Mouse (Mus musculus): Measurements from ENCODE around the gene Arhgef2.

Arhgef2 gene

DNA sequence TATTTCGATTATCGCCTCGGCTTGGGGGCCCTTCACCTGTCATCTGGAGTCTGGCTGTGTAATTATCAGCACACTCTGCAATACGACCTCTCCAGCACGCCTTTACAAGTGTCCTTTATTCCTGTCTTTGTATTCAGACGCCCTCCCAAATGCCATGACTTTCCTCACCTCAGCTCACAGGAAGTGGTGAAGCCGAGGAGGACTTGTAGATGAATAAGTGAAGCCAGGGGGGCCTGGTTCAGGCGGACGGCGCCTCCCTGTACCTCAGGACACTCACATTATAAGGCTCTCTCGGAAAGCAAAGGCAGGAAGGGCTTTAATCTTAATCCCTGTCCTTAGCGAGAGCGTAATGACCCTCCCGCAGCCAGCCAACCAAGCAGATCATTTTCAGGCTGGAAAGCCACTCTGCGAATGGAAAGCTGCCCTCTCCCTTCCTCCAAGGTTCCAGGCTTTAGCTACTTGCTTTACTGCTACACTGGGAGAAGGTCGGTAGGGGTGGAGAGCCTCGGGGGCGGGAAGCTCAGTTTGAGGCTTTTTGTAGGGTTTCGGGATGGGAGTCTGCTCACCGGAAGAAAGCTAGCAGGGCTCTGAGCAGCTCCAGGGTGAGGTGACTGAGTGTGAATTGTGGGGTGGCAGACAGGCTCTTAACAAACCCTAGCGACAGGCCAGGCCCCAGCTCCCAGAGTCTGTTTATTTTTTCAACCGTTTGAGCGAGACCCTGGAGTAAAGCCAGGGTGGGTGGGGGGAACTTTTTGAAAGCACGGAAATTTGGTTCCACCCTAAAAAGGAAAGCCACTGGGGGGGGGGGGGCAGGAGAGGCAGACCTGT lies 16.6 kb downstream of the Arhgef2 start:
- DNase-seq, result peak; percentile 64 to 74

DNA sequence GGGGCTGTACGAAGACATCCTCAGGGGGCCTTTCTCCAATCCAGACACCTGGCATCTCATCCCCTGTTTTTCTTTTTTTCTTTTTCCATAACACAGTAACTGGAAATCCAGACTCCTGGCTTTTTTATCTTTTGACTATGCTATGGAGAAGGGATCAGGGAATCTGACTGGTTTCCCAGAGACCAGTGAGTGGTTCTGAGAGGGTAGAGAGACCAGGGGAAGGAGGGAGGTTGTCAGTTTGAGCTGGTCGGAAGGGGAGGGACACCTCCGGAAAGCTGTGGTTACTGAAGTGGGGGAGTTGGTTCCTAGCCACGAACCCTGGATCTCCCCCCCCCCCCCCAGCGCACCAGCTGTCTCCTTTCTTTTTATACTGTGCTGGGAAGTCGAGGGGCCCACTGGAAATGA lies 17.2 kb downstream of the Arhgef2 start:
- peak in 1 of 2 experiments; percentile 70 for DNase-seq

DNA sequence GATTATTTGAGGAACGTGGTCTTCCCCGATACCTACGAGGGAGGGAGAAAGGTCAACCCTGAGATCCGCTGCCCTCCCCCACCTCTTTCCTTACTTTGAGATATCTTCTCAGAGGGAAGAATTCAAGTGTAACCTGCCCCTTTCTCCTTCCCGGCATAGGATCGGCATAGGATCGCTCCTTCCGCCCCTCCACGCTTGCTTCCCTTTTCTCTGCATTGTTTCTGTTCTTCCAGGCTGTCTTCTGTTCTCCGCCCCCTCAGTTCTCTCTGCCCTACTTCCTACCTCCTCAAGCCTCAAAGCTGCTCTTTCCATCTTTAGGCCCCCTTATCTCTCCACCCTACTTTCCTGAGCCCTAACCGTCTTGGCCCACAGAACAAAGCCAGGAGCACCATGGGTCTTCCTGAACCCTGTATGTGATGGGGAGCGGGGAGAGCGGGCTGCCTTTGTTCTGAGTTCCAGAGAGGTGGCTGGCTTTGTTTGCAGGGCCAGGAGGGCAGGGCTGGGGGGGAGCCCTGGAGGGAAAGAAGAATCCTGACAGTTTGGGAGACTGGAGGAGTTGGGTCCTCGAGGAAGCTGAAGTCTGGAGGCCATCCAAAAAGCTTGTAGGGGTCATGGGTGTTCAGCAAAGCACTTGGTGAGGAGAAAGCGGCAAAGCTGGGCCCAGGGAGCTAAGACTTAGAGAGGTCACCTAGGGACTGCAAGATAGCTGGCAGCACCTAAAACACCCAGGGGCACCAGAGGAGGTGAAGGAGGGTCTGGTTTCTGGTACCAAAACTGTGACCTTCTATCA lies 17.8 kb downstream of the Arhgef2 start:
- peak; percentile 53 to 65 for DNase-seq

DNA sequence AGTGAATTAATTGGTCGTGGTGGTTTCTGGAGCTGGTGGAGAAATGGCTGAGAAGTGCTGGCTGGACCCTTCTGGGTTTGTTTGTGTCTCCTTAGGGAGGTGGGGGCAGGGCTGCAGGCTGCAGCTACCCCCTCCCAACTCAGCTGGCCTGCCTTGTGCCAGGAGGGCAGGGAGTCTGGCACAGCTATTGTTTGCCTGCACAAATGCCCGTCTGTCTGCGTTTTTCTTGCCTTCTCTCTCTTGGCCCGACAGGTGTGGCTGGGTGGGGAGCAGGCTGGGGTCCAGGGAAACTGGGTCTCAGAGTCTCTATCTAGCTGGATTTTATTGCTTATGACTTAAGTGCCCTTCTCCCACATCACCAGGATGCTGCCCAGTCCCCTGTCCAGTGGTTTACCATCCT lies 18.6 kb downstream of the Arhgef2 start:
- peak in 1 of 2 experiments; percentile 27 for DNase-seq

DNA sequence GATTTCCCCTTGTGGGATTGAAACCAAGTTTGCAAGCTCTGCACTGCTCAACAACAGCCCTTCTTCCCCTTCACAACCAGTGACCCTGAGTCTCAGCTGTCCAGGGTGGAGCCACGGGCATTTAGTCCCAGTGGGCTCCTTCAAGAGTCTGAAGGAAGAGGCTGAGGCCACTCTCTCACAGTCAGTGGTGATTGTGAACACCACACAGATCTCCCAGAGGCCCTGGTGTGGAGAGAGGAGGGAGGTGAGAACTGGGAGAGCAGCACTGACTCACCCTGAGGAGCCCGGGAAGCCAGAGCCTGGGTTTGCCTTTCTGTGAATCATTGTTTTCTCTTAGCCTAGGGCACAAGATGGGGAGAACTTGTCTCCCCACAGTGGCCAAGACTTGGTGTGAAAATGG lies 19.2 kb downstream of the Arhgef2 start:
- DNase-seq, result peak in 1 of 2 experiments; percentile 36

DNA sequence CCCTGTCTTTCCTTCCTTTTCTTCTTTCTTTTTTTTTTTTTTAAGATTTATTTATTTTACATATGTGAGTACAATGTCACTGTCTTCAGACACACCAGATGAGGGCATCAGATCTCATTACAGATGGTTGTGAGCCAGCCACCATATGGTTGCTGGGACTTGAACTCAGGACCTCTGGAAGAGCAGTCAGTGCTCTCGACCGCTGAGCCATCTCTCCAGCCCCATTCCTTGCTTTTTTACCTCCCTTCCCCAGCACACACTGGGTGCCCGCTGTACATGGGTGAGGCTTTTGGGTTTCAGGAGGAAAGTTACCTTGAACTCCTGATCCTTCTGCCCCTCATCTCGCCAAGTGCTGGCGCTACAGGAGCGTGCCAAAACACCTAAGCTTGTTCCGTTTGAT lies 19.8 kb downstream of the Arhgef2 start:
- DNase-seq, result peak in 1 of 2 experiments; percentile 1

DNA sequence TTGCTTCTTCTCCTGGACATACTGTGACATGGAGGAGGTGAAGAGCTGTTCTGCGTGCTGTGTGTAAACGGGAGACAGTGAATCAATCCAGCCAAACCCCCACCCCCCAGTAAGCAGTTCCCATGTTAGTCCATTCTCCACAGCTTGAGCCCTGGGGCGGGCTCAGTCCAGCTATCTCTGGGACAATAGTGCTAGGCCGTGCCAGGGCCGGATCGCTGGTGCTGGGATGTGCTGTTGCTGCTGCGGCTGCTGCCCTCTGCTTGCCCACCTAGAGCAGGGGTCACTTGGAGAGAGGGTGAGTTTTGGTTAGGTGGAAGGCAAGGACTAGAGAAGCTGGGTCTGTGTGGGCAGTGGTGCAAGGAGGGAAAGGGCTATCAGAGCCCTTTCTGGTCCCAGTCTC lies 20.6 kb downstream of the Arhgef2 start:
- DNase-seq, result no peak

DNA sequence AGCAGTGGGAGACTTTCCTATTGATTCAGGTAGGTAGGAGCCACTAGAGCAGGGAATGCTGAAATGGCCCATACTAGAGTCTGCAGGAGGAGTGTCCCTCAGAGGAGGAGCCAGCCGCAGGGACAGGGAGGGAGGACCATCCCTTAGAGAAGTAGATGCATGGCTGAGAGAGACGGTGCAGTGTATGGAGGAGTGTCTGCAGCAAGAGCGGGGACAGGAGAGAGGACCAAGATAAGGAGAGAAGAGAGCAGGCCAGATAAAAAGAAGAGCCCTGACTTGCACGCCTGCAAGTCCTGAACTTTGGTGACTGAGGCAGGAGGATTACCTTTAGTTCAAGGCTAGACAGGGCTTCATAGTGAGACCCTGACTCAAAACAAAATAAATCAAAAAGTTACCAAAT lies 21.3 kb downstream of the Arhgef2 start:
- no peak for DNase-seq

DNA sequence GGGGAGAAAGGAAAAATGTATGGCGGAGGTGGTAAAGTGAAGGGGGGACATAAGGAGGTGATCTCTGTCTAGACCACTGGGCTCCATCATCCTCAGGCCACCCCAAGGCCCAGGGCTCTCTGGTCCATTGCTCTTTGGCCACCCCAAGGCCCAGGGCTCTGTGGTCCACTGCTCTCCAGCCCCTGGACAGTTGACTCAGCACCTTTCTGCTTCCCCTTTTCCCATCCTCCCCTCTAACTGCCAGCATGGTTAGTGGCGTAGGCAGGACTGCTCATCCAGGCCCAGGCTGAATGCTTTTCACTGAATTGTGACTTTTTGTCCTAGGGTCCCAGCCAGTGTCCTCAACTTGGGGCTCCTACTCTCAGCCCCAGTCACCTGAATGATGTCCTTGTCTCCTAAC lies 21.8 kb downstream of the Arhgef2 start:
- peak in 1 of 2 experiments; percentile 62 for DNase-seq

DNA sequence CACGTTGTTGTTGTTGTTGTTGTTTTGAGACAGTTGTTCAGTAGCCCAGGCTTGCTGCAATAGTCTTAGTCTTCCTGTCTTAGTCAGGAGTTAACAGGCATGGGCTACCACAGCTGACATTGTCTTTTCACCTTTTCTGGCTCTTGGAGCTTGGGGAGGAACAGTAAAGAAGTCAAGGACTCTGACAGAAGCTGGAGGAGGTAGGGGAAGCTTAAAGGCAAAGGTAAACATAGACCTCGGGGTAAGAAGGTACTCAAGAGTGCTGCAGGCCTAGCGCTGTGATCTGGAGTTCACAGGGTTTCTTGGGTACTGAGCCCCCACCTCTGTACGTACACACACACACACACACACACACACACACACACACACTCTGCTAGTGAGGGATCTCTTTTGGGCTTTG lies 23.0 kb downstream of the Arhgef2 start:
- DNase-seq, result no peak

DNA sequence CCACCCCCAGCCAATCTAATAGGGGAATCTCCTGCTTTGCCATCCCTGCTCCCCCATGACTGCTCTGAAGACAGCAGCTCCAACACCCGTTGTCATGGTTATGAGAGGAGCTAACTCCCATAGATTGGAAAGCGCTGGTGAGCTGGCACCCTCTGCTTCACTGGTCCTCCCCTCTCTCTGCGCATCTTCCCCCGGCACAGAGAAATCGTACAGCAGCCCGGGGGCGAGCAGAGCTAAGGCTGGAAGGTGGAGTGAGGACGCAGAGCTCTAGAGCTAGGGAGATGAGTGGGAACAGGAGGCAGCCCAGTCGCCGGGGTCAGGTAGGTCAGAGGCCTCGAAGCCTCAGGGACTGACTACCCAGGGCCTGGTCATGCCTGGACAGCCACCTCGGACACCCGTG lies 23.5 kb downstream of the Arhgef2 start:
- no peak for DNase-seq

DNA sequence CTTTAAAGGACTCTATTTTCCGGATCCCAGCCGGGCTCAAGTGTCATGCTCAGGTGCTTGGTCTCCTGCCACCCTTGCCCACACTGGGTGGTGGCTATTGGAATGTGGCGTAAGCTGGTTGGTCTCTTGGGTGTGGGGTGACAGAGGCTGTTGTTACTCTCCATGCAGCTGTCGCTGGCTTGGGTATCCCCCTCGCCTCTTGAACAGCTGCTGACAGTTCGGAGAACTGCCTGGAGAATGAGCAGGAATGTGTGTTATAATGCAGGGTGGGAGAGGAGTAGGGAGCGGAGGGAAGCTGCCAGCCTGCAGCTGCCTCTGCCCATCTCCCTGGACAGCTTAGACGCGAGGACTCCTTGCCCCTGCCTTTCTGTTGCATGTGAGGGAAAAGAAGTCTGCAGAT lies 24.3 kb downstream of the Arhgef2 start:
- DNase-seq, result no peak

DNA sequence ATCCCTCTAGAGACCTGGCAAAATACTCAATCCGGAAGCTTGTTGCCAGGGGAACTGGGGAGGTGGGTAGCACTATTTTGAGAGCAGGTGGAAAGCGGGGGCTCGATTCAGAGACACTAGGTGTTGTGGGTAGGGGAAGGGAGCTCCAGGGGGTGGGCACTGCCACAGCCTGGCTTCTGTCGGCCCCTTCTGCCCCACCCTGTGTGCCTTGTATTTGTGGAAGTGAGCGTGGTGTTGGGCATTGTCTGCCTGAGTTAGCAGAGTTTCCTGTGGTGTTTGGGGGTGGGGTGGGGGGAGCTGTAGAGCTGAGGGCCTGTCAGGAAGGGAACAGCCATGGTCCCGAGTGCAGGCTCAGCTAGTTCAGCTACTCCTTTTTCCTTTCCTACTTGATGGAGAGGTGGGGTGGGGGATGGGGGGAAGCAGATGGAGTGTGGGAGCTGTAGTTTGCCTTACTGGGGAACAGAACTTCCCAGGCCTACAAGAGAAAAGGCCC lies 25.1 kb downstream of the Arhgef2 start:
- peak; percentile 56 to 72 for DNase-seq

DNA sequence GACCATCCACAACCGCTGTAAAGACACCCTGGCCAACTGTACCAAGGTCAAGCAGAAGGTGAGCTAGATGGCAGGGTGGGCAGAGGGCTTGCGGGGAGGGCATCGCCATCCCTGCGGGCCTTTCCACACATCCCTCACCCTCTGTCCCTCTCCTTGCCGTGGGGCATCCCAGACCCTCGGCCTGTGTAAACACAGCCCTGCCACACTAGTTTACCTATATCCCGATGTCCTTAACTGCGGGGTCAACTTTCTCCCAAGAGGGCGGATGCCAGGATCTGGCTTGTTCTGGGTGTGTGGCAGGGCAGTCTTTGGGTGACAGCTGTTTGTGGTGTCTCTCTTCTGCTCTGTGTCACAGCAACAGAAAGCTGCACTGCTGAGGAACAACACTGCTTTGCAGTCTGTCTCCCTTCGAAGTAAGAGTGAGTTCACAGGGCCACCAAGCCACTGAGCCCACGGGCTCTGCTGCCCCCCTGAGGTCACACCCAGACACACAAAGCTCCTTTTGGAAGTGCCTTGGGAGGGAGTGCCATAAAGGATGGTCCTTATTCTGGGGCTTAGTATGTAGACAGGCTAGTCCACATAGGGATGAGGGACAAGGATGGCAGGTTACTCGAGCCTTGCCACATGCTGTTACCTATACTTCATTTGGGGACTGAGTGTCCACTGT lies 26.3 kb downstream of the Arhgef2 start:
- DNase-seq, result peak in 1 of 2 experiments; percentile 57

DNA sequence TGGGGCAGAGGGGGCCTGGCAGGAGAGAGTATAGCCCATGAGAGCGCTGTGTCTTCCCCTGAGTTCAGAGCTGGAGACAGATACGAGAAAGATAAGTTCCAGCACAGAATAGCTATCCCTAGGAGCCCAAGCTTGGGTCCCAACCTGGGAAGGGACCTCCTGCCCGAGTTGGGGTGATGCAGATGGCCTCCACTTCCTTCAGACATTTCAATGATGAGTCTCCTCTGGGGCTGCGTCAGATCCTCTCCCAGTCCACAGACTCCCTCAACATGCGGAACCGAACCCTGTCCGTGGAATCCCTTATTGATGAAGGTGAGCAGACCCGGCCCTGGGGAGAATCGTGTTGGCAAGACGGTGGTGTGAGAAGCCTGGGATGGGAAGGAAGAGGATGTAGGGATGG lies 27.3 kb downstream of the Arhgef2 start:
- DNase-seq, result peak in 1 of 2 experiments; percentile 1

DNA sequence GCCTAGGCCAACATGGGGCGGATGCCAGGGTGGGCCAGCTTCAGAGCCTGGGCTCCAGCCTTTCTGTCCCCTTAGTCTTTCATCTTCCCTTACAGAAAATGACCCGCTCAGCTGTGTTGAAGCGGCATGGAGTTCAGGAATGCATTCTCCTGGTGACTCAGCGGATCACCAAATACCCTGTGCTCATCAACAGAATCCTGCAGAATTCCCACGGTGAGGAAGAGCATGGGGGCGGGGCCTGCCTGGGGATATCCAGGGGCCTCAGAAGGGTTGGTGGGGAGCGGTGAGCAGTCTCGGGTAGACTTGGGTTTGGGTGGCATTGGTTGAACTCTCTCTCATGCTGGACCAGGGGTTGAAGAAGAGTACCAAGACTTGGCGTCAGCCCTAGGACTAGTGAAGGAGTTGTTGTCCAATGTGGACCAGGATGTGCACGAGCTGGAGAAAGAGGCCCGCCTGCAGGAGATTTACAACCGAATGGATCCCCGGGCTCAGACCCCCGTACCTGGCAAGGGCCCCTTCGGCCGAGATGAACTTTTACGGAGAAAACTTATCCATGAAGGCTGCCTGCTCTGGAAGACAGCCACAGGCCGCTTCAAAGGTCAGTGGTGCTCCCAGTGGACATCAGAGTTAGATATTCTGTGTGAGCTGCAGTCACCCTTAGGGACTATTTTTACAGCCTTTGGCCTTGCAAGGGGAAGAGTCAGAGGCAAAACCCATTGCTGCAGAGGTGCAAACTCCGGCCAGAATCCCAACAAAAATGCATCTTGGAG lies 29.9 kb downstream of the Arhgef2 start:
- peak; percentile 53 to 63 for DNase-seq

DNA sequence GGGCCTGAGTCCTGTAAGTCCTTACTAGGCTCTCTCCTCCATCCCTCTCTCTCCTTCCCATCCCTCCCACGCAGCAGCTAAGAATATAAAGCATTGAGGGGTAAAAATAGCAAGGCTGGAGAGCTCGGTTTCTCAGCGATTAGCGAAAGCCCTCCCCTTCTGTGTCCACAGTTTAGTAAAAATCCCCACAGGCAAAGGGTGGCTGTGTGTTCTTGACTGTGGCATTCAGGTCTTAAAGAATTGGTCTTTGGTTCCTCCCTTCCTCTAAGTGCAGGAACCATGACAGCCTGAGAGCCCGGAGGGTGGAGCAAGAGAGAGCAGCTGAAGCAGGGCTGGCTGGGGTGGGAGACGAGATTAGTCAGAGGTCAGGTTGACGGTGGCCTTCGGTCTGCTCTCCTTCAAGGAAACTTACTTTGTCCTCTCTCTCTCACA lies 30.8 kb downstream of the Arhgef2 start:
- peak; percentile 39 to 62 for DNase-seq

DNA sequence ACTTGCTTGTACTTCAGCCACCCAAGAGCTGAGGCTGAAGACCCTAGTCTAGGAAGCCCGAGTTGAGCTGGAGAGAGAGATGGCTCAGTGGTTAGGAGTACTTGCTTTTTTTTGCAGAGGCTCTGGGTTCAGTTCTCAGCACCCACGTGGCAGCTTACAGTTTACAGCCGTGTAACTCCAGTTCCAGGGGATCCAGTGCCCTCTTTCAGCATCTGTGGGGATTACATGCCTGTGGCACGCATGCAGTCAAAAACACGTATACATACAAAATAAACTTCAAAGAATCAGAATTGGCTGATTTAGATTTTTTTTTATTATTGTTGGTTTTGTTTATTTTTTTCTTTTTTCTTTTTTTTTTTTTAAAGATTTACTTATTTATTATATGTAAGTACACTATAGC lies 31.4 kb downstream of the Arhgef2 start:
- DNase-seq, result peak in 1 of 2 experiments; percentile 13

DNA sequence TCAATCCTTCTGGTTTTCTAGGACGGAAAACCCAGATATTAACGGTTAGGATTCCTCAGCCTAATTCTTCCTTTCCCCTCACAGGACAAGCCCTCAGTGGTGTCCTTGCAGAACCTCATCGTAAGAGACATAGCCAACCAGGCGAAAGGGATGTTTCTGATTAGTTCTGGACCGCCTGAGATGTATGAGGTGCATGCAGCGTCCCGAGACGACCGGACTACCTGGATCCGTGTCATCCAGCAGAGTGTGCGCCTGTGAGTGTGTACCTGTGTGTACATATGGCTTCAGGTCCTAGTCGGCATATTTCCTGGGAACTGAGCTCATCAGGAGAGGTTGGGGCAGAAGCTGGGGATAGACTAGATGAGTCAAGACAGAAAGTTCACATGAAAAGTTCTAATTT lies 33.5 kb downstream of the Arhgef2 start:
- DNase-seq, result no peak

DNA sequence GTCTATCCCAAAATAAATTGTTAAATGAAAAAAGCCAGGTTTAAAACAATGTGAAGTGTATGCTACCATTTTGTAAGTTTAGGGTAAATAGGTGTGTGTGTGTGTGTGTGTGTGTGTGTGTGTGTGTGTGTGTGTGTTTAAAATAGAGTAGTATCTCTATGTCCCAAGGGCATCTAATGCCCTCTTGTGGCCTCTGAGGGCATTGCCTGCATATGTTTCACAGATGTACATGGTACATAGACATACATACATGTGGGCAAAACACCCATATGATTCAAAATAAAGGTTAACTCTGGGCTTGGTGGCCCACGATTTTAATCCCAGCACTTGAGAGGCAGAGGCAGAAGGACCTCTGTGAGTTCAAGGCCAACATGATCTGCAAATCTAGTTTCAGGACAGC lies 34.9 kb downstream of the Arhgef2 start:
- peak; percentile 83 to 87 for DNase-seq

DNA sequence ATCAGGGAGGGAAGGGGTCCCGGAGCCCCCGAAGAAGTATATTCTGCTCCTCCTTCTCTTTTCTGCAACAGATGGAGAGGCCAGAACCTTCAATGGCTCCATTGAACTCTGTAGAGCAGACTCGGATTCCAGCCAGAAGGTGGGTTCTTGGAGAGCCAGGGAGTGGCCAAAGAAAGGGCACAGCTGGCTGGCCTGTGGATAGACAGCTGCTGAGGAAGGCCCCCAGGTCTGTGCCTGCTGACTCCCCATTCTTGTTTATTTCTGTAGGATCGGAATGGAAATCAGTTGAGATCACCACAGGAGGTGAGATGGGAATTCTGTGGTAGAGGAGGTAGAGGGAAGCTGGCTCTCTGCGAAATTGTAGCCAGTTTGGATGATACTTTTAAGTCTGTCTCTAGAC lies 37.3 kb downstream of the Arhgef2 start:
- peak; percentile 1 to 3 for DNase-seq

DNA sequence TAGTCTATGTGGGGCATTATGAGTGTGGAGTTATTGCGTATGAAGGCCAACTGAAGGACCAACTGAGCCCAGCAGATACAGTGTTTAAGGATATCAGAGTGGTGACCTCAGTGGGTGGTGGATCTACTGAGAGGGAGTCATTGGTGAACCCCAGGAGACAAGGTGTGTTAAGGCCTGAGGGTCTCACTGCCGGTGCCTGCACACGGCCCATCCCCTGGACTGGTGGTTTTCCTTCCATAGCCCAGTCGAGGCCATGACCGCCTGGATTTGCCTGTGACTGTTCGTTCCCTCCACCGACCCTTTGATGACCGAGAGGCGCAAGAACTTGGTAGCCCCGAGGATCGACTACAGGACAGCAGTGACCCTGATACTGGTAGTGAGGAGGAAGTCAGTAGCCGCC lies 40.2 kb downstream of the Arhgef2 start:
- DNase-seq, result peak; percentile 1 to 2

All from kidney, postnatal 4 days (tissue).